Comparison of ENCODE assay signal across 8 mouse cellular contexts in genomic region chr12:80131359-80132249, GRCm38 (mm10). TPM values are rescaled to one million over a fixed set of nuclear protein-coding genes. Genes with fewer than 3 reads are reported as not detected.
DNase-seq lines count a peak whose midpoint lies in the region; ATAC-seq and TF ChIP-seq lines count a peak whose summit lies in the region.

No protein-coding gene starts in this region.

- peaks cover 2% of the 10 kb centered on the region; the same call in 1 of the 2 replicates for H3K36me3 ChIP-seq in spleen, adult 2 months (ENCODE audit: control insufficient read depth, insufficient read depth, low read length)
- H3K36me3 ChIP-seq in embryonic facial prominence, embryonic 15.5 days: no peaks in the 10 kb centered on the region
- no peaks in the 10 kb centered on the region for H3K36me3 ChIP-seq in intestine, embryonic 14.5 days (ENCODE audit: control insufficient read depth, insufficient read depth, low read length)
- H3K36me3 ChIP-seq in midbrain, postnatal 0 days (ENCODE audit: insufficient read depth, low read length): no peaks in the 10 kb centered on the region

- H3K4me1 ChIP-seq in spleen, adult 2 months (ENCODE audit: control insufficient read depth, insufficient read depth, insufficient read length): peaks cover 23% of the 10 kb centered on the region; the same call in 1 of the 2 replicates
- H3K4me1 ChIP-seq in embryonic facial prominence, embryonic 15.5 days: peaks cover 43% of the 10 kb centered on the region
- peaks cover 31% of the 10 kb centered on the region for H3K4me1 ChIP-seq in intestine, embryonic 14.5 days (replicated peaks; ENCODE audit: control insufficient read depth, insufficient read depth, low read length)
- peaks cover 5% of the 10 kb centered on the region for H3K4me1 ChIP-seq in midbrain, postnatal 0 days (ENCODE audit: insufficient read depth, low read length)

- TF ChIP-seq CTCF in spleen, adult 2 months (IDR thresholded peaks at IDR 0.05; ENCODE audit: extremely low read depth, insufficient read depth, insufficient read length, insufficient replicate concordance): no peak
- TF ChIP-seq CTCF in midbrain, postnatal 0 days (IDR thresholded peaks at IDR 0.05): no peak

- peak overlapping the region; percentile 80 for H3K4me3 ChIP-seq in spleen, adult 2 months (ENCODE audit: extremely low read depth, insufficient read depth, insufficient read length)
- peak overlapping the region; percentile 57 for H3K4me3 ChIP-seq in embryonic facial prominence, embryonic 15.5 days (replicated peaks)
- H3K4me3 ChIP-seq in intestine, embryonic 14.5 days (ENCODE audit: low read depth, low read length): peak overlapping the region; percentile 52
- peak overlapping the region; percentile 67 for H3K4me3 ChIP-seq in midbrain, postnatal 0 days (ENCODE audit: low read depth, low read length)

- no peak overlapping the region for H3K9ac ChIP-seq in embryonic facial prominence, embryonic 15.5 days
- H3K9ac ChIP-seq in intestine, embryonic 14.5 days (ENCODE audit: low read length): peak overlapping the region; percentile 87
- H3K9ac ChIP-seq in midbrain, postnatal 0 days (replicated peaks; ENCODE audit: low read length, poor library complexity, severe bottlenecking): peak overlapping the region; percentile 84

- peak overlapping the region; percentile 99 for H3K27ac ChIP-seq in spleen, adult 2 months (ENCODE audit: insufficient read depth, low read length)
- H3K27ac ChIP-seq in embryonic facial prominence, embryonic 15.5 days (replicated peaks): peak overlapping the region; percentile 97
- peak overlapping the region; percentile 97 for H3K27ac ChIP-seq in intestine, embryonic 14.5 days (ENCODE audit: low read depth)
- peak overlapping the region; percentile 95 for H3K27ac ChIP-seq in midbrain, postnatal 0 days (ENCODE audit: low read depth, low read length)

- no peak for TF ChIP-seq POLR2A in spleen, adult 2 months (IDR thresholded peaks at IDR 0.05; ENCODE audit: low read depth, low read length)

- no peak for DNase-seq in spleen, adult 2 months (ENCODE audit: low read depth in 1 of 2, low spot score in 2 of 2)
- DNase-seq in spleen, adult 12 weeks (ENCODE audit: low spot score): no peak
- no peak for DNase-seq in intestine, embryonic 14.5 days (ENCODE audit: low spot score)
- DNase-seq in midbrain, postnatal 0 days (ENCODE audit: low spot score): no peak
- DNase-seq in ovary, postnatal 36 days (ENCODE audit: low spot score): no peak
- DNase-seq in adipocyte (ENCODE audit: low spot score): no peak

- WGBS in spleen, adult 2 months: 47% methylated on average over 17 of the region's 17 CpGs
- 44% methylated on average over 17 of the region's 17 CpGs for WGBS in embryonic facial prominence, embryonic 15.5 days
- WGBS in intestine, embryonic 14.5 days: 47% methylated on average over 17 of the region's 17 CpGs
- WGBS in midbrain, postnatal 0 days: 43% methylated on average over 17 of the region's 17 CpGs

- H3K27me3 ChIP-seq in spleen, adult 2 months (ENCODE audit: control insufficient read depth, insufficient read depth, low read length): no peaks in the 10 kb centered on the region
- H3K27me3 ChIP-seq in embryonic facial prominence, embryonic 15.5 days: no peaks in the 10 kb centered on the region
- no peaks in the 10 kb centered on the region for H3K27me3 ChIP-seq in intestine, embryonic 14.5 days (replicated peaks; ENCODE audit: control insufficient read depth, insufficient read depth, low read length)
- no peaks in the 10 kb centered on the region for H3K27me3 ChIP-seq in midbrain, postnatal 0 days (ENCODE audit: insufficient read depth, low read length)

- H3K9me3 ChIP-seq in embryonic facial prominence, embryonic 15.5 days (replicated peaks): no peaks in the 10 kb centered on the region
- 0 out of 2 replicates have a peak, but pooled peaks cover under 1% of the 10 kb centered on the region for H3K9me3 ChIP-seq in intestine, embryonic 14.5 days (ENCODE audit: control insufficient read depth, low read length)
- no peaks in the 10 kb centered on the region for H3K9me3 ChIP-seq in midbrain, postnatal 0 days (ENCODE audit: low read length)

- ATAC-seq in embryonic facial prominence, embryonic 15.5 days (ENCODE audit: insufficient number of reproducible peaks, low FRiP score, low TSS enrichment, low read depth): no peak
- no peak for ATAC-seq in intestine, embryonic 14.5 days (replicated peaks; ENCODE audit: low FRiP score, low TSS enrichment, low read depth)
- peak; percentile 22; the same call in 1 of the 2 replicates for ATAC-seq in midbrain, postnatal 0 days (ENCODE audit: low FRiP score)
- no peak for ATAC-seq in monocyte, adult 5-6 weeks (replicated peaks; ENCODE audit: insufficient number of reproducible peaks, low FRiP score, low TSS enrichment, poor library complexity, severe bottlenecking)

- H3K4me2 ChIP-seq in embryonic facial prominence, embryonic 15.5 days (replicated peaks): peak overlapping the region; percentile 82
- peak overlapping the region; percentile 71 for H3K4me2 ChIP-seq in intestine, embryonic 14.5 days (ENCODE audit: low read length)
- peak overlapping the region; percentile 87 for H3K4me2 ChIP-seq in midbrain, postnatal 0 days (ENCODE audit: low read depth, low read length, poor library complexity, severe bottlenecking)

RNA-seq across cellular contexts. Expression of gene Zfp36l1, which starts 18.8 kb away (rescaled TPM):
- polyA plus RNA-seq in spleen, adult 2 months (2012; rRNA removed): 251 and 372 TPM in 2 replicates
- 153 and 178 TPM in 2 replicates for polyA plus RNA-seq in embryonic facial prominence, embryonic 15.5 days (2015; fragmentation: Nextera tagmentation; extraction: Ambion mirVana)
- 159 and 165 TPM in 2 replicates for polyA plus RNA-seq in intestine, embryonic 14.5 days (2014; fragmentation: Nextera tagmentation; extraction: Ambion mirVana)
- total RNA-seq in midbrain, postnatal 0 days (2014; rRNA removed): 32.7 and 47.4 TPM in 2 replicates
- 46.3 and 48.5 TPM in 2 replicates for polyA plus RNA-seq in midbrain, postnatal 0 days (2015; fragmentation: Nextera tagmentation; extraction: Ambion mirVana)
- total RNA-seq in monocyte, adult 5-6 weeks (2017): 42.9 to 74.7 TPM (median 44.7 TPM) in 3 replicates
